Mouse (Mus musculus) left cerebral cortex, adult 11 months (tissue): ENCODE measurements at regions not wholly inside any gene's neighbourhood (a gene's known extent, or its start where the extent isn't known, plus 50 kb on each side); places are given as distances from the start of the nearest gene placed in this dataset.

ENCODE experiments used
- DNase-seq: peaks from one replicate; pipeline ENCODE4 v3.0.0; 2022; ENCODE audit warnings: low spot score

GRCm38 (mm10) chr12:95054887-95055286 is 637.1 kb upstream of the Flrt2 start:
- DNase-seq, result peak; percentile 4

GRCm38 (mm10) chr12:95056926-95057325 is 635.1 kb upstream of the Flrt2 start:
- DNase-seq, result no peak

GRCm38 (mm10) chr12:95059396-95059795 is 632.6 kb upstream of the Flrt2 start:
- DNase-seq, result no peak

- DNase-seq, result no peak
These were observed 619.7 kb upstream of the Flrt2 start for GRCm38 (mm10) chr12:95072307-95072706.

DNA sequence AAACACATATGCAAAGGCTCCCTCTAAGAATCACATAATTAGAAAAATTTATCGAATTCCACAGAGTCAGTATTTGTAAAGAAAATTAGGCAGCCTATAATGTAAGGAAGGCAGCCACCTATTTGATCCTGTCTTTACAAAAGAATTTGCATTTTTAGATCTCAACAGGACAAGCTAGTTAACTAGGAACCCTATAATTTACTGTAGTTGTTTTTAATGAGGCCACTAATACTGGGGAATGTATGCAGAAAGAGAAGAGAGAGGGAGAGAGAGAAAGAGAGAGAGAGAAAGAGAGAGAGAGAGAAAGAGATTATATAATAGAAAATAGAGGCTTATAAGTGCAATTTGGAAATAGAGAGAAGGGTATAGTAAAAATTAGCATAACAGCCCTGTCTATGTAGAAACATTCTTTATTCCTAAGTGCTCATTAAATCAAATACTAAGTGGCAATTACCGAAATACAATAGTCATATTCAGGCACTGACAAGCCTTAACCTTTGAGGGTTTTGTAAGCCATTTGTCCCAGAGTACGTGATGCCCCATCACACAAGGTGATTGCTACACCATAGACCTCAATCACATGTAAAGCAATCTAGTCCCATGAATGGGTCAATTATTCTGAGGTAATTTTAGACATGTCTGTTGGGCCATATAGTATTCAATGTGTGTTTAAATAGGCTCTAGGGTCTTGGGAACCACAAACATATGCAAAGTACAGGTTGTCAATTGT is 572.6 kb upstream of the Flrt2 start:
- no peak for DNase-seq

GRCm38 (mm10) chr12:95132804-95133203 is 559.2 kb upstream of the Flrt2 start:
- no peak for DNase-seq

DNA sequence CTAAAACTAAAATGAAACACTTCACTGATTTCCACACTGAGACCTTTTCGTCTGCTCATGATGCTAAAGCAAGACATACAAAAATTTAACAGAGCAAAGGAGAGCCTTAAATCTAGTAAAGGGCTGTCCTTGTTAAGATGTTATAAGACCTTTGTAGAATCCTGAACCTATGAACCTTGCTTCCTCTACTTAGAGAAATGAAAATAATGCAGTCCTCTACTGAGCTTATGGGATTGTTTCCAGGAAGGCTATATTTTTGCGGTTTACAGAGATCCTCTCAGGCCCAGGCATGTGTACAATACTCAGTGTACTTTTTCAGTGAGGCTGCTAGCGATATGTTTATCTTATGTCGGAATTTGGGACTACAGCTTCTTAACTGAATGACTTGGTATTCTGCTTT is 558.5 kb upstream of the Flrt2 start:
- no peak for DNase-seq

DNA sequence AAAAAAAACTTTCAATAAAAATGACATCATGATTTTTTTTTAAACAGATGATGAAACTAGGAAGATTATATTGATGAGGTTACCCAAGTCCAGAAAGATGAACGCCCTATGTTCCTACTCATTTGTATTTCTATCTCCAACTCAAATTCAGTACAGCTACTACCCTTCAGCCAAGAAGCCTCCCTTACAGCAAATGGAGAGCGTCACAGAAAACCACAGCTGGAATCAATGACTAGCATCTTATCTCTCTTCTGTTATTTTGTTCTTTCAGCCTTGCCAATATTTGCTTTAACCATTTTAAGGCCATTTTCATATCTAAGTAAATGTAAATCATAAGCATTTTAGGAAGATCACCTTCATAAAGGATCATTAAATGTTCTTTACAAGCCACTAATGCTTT is 553.9 kb upstream of the Flrt2 start:
- DNase-seq, result no peak

DNA sequence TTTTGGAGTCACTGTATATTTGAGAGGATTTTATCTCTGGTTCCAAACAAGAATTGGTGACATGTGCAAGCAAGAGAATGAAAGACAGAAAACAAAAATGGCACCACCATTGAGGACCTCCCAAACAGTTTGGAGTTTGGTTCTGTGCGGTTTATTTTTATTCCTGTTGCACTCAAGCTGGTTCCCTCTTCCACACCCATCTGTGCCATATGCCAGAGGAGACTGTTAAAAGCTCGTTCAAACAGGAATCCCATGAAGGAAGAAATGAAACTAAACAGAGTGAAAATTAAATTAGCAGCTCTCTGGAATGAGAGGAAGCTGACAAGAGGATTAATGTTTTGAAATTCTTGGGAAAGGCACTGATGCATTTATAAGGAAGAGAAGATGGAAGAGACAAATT is 521.0 kb upstream of the Flrt2 start:
- DNase-seq, result no peak

DNA sequence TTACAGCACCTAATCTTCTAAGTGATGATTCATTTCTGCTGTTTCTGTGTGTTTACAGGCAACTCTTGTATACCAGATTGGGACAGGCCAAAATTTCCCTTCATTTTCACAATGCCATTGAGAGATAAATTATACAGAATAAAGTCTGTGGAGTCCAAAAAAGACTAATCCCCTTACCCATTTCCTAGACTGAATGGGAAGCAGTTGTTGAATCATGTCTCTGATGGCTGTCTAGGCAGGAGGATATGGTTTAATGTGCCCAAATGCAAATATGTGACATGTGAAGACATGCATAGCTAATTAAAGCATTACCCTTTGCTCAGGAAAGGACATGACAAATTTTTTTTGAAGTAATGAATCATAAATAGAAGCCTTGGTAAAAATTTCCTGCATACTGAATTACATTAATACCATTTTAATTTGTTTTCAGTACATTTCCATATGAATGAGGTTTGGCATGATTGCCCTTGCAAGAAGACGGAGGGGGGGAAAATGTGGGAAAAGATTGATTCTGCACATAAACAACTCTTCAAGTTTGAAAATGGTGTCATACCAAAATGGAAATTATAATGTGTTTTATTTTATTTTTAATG is 518.1 kb upstream of the Flrt2 start:
- no peak for DNase-seq

DNA sequence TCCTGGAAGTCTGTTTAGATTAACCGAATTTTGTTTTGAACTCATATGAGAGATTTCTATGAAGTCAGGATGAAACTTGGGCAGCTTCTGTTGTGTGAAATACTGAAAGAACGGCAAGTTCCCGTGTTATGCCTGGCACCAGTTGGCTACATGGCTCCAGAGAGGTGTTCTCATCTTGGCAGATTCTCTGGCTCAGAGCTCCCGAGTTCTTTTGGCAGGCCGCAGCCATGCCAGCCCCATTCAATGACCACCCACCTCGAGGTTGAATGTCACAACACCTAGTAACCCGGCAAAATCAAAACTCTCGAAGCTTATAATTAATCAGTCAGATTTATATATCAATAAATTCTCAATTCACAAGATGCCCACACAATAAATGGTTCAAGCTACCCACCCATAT is 489.5 kb upstream of the Flrt2 start:
- DNase-seq, result no peak

DNA sequence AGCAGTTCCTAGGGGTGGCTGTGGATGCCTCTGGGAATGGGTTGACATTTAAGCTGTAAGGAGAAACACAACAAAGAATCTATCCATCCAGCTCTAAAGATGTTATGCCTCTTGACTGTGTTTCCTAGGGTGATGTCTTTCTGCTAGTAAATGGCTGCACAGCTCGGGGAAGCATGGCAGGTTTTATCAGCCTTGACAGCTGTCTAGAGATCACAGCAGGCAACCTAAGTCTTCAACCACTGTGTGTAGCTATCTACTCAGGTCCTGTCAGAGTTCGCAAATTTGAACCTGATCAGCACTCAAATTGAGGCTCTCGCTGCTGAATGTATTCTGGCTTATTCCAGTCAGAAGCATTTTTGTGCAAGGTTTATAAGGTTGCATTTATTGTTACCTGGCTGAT is 486.9 kb upstream of the Flrt2 start:
- no peak for DNase-seq

- DNase-seq, result no peak
These were observed 452.8 kb upstream of the Flrt2 start for GRCm38 (mm10) chr12:95239158-95239779.

DNA sequence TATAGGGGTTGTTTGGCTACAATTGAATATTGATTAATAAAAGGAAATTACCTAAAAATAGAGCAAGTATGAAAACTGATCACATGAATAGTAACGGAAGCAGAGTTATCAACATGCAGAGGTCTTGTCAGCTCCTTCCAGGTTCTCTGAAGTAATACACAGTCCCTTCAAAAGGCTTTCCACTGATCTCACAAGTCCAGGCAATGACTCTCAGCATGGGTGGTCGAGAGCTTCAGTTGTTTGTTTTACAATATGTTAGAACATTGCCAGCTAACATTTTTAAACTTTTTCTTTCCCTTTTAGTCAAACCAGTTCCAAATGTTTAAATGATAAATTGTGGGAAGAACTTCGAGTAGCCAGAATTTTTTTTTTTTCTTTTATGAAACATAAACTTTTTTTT is 424.8 kb upstream of the Flrt2 start:
- DNase-seq, result no peak

- DNase-seq, result peak; percentile 9
These were observed 386.6 kb upstream of the Flrt2 start for GRCm38 (mm10) chr12:95305386-95305785.

GRCm38 (mm10) chr12:95315151-95315750 is 376.8 kb upstream of the Flrt2 start:
- peak; percentile 30 for DNase-seq

DNA sequence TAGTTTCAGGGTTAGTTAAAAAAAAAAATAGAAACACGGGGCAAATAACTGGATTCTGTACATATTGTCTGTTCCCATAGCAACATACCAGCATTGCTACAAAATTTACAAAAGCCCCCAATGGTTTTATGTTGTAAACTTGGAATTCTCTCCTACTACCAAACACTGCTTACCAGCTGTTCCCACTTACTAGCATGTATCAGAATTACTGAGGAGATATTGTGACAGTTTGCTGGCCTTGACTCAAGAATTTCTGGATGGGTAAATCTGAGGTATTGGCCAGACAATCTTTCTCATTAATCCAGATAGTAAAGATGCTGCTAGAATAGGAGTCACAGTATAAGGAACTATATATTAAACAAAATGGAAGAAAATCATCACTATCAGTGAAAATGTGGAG is 375.2 kb upstream of the Flrt2 start:
- DNase-seq, result no peak

DNA sequence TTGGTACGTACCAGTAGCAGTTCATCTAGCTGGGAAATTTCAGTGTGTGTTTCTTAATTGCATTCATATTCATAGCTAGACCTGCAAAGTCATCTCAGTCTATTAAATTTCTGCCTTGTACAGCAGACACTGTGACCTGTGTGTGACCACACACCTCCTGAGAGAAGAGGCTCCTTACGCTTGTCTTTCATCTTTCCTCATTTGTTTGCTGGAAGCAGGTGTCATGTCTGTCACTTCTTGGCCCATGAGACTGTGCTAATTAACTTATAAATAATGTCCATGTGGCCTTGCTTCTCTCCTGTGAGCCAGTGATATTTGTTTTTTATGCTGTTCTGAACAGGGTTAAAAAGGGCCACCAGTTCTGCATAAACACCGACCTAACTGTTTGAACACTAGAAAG is 370.3 kb upstream of the Flrt2 start:
- no peak for DNase-seq

DNA sequence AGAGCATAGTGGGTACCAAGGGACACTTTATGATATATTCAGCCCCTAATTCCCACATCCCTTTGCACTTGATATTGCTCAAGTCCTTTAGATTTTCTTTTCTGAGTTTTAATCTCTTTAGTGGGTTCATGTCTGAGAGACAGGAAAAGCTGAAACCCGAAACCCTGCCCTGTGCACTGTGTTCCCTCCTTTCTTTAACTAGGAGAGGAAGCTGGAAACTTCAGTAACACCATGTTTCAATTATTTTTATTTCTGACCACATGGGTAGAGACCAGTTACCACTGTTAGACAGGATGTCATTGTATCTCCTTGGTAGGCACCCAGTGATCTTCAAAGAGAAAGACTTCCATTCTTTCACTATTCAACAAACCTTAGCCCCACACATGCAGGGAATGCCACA is 362.4 kb upstream of the Flrt2 start:
- DNase-seq, result no peak

- no peak for DNase-seq
These were observed 344.2 kb upstream of the Flrt2 start for GRCm38 (mm10) chr12:95347786-95348185.

DNA sequence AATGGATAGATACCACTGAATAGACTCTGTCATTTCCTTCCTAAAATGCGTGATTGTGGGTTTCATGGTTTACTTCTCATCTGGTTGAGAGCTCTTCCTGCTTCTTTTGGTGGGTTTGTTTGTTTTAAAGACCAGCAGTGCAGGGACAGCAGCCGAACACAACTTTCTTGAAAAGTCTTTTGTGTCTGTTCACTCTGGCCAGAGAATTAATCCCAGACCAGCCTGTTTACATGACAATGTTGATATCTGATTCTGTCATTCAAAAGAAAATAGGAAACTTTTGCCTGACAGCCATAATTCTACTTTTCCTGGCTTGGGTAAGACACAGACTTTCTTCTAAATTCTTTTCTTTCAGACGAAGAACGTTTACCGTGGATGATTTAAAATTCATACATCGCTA is 336.9 kb upstream of the Flrt2 start:
- no peak for DNase-seq

GRCm38 (mm10) chr12:95384248-95384964 is 307.6 kb upstream of the Flrt2 start:
- no peak for DNase-seq

GRCm38 (mm10) chr12:95385688-95386087 is 306.3 kb upstream of the Flrt2 start:
- DNase-seq, result no peak
